Mouse (Mus musculus) lung, adult 2 months (tissue): ENCODE data around the gene Gstt2. TPM values are rescaled to one million over a fixed set of nuclear protein-coding genes. Genes with fewer than 3 reads are reported as not detected.
"Not testable (repeated sequence)": the region's sequence is repeated elsewhere in the genome, so short reads cannot be mapped to it uniquely, and the experiment has no call there.

Experiments
- DNase-seq: peaks from one replicate; pipeline ENCODE4 v3.0.0; 2022
- H3K4me1 ChIP-seq: fragments of 200-500 bp; 2 replicates; pipeline ENCODE4 v1.6.1; 2011; ENCODE audit warnings: low read length; ENCODE audit not compliant: control insufficient read depth, insufficient read depth
- H3K4me3 ChIP-seq: fragments of 200-500 bp; replicated peaks from 2 replicates; pipeline ENCODE3; 2011; ENCODE audit warnings: low read depth, mild to moderate bottlenecking, control low read depth, low read length; ENCODE audit errors: extremely low read depth
- CTCF ChIP-seq: fragments of 200-500 bp; IDR thresholded peaks from 2 replicates; pipeline ENCODE4 v1.5.1; 2011; ENCODE audit warnings: mild to moderate bottlenecking, low read length, control low read depth; ENCODE audit not compliant: insufficient read depth
- POLR2A ChIP-seq: fragments of 200-500 bp; IDR thresholded peaks from 2 replicates; pipeline ENCODE4 v1.6.1; 2011; ENCODE audit warnings: low read depth, mild to moderate bottlenecking, control low read depth, low read length, borderline replicate concordance; ENCODE audit errors: extremely low read depth
- WGBS: fragments of 180-500 bp; shearing (Covaris S2); methylation state at CpG from one replicate; pipeline ENCODE4 v1.1.7; 2018; 5-methylcytosine and 5-hydroxymethylcytosine counted together
- polyA plus RNA-seq: library from polyadenylated mRNA; depleted of rRNA; stranded (reverse); fragments of >200 nt; gene quantifications from 2 replicates; pipeline ENCODE4 v1.2.3, GENCODE M21; 2012

Gene Gstt2
- polyA plus RNA-seq, 1 experiment: 149 TPM

GRCm38 (mm10) chr10:75855416-75855981 lies 18.3 kb upstream of the Gstt2 start:
- DNase-seq: no peak
- peaks cover 2% of the 10 kb centered on the region for H3K4me1 ChIP-seq
- TF ChIP-seq POLR2A (no peak), CTCF (no peak)
- WGBS: 92% methylated on average over 15 of the region's 15 CpGs
- H3K4me3 ChIP-seq: no peak overlapping the region

GRCm38 (mm10) chr10:75854791-75855190 lies 17.6 kb upstream of the Gstt2 start:
- TF ChIP-seq CTCF (no peak), POLR2A (no peak)
- Histone ChIP-seq H3K4me3 (no peak overlapping the region), H3K4me1 (no peaks in the 10 kb centered on the region)
- WGBS: 76% methylated on average over 6 of the region's 6 CpGs
- no peak for DNase-seq

- H3K4me3 ChIP-seq: no peak overlapping the region
- no peaks in the 10 kb centered on the region for H3K4me1 ChIP-seq
- WGBS: 50% methylated on average over 5 of the region's 5 CpGs
- TF ChIP-seq CTCF: no peak
- TF ChIP-seq POLR2A: no peak
- DNase-seq: no peak
Measured at GRCm38 (mm10) chr10:75854096-75854495, 16.9 kb upstream of the Gstt2 start.

GRCm38 (mm10) chr10:75853452-75853851 lies 16.2 kb upstream of the Gstt2 start:
- DNase-seq: peak; percentile 77
- WGBS: 16% methylated on average over 10 of the region's 10 CpGs

GRCm38 (mm10) chr10:75852539-75853125 lies 15.4 kb upstream of the Gstt2 start:
- TF ChIP-seq CTCF (no peak), POLR2A (no peak)
- no peak for DNase-seq
- 88% methylated on average over 12 of the region's 12 CpGs for WGBS

More at GRCm38 (mm10) chr10:75853452-75853851, 16.2 kb upstream of the Gstt2 start:
- no peak overlapping the region for H3K4me3 ChIP-seq
- TF ChIP-seq POLR2A (no peak), CTCF (peak; percentile 47)
- no peaks in the 10 kb centered on the region for H3K4me1 ChIP-seq

GRCm38 (mm10) chr10:75851681-75852080 lies 14.5 kb upstream of the Gstt2 start:
- DNase-seq: no peak
- no peak overlapping the region for H3K4me3 ChIP-seq
- H3K4me1 ChIP-seq: no peaks in the 10 kb centered on the region
- TF ChIP-seq CTCF: no peak
- no peak for TF ChIP-seq POLR2A
- WGBS: 57% methylated on average over 3 of the region's 3 CpGs

More at GRCm38 (mm10) chr10:75852539-75853125, 15.4 kb upstream of the Gstt2 start:
- Histone ChIP-seq H3K4me3 (no peak overlapping the region), H3K4me1 (no peaks in the 10 kb centered on the region)

- H3K4me3 ChIP-seq: no peak overlapping the region
- 27% methylated on average over 6 of the region's 6 CpGs for WGBS
- H3K4me1 ChIP-seq: no peaks in the 10 kb centered on the region
- no peak for DNase-seq
- TF ChIP-seq CTCF: no peak
- TF ChIP-seq POLR2A: no peak
Measured at GRCm38 (mm10) chr10:75851076-75851475, 13.9 kb upstream of the Gstt2 start.

- H3K4me3 ChIP-seq: no peak overlapping the region
- 39% methylated on average over 3 of the region's 3 CpGs for WGBS
- no peaks in the 10 kb centered on the region for H3K4me1 ChIP-seq
- TF ChIP-seq POLR2A (no peak), CTCF (no peak)
- no peak for DNase-seq
Measured at GRCm38 (mm10) chr10:75848382-75848781, 11.2 kb upstream of the Gstt2 start.

- H3K4me3 ChIP-seq: no peak overlapping the region
- no peaks in the 10 kb centered on the region for H3K4me1 ChIP-seq
- 68% methylated on average over 6 of the region's 6 CpGs for WGBS
- no peak for DNase-seq
- TF ChIP-seq POLR2A (no peak), CTCF (no peak)
Measured at GRCm38 (mm10) chr10:75845306-75845930, 8.2 kb upstream of the Gstt2 start.

GRCm38 (mm10) chr10:75844800-75845199 lies 7.6 kb upstream of the Gstt2 start:
- 47% methylated on average over 1 of the region's 1 CpGs for WGBS
- Histone ChIP-seq H3K4me3 (no peak overlapping the region), H3K4me1 (no peaks in the 10 kb centered on the region)
- DNase-seq: no peak
- TF ChIP-seq POLR2A: no peak
- no peak for TF ChIP-seq CTCF

GRCm38 (mm10) chr10:75843898-75844297 lies 6.7 kb upstream of the Gstt2 start:
- H3K4me3 ChIP-seq, H3K4me1 ChIP-seq, DNase-seq: not testable (repeated sequence)
- 74% methylated on average over 6 of the region's 6 CpGs for WGBS
